Mouse (Mus musculus) spleen, postnatal 36 days (tissue): ENCODE measurements around the gene Tmem196.

Source experiments
- DNase-seq, 2 experiments: peaks; one replicate each; pipeline ENCODE4 v3.0.0; 2022; ENCODE audit warnings: low spot score in 2 of 2, mixed read lengths in 1 of 2

Tmem196 gene

GRCm38 (mm10) chr12:119945589-119946310 is at the start of gene Tmem196:
Gene Tmem196, plus strand, starts transcription at chr12:119945822.
- no peak for DNase-seq

GRCm38 (mm10) chr12:119946311-119946692 is 680 bp downstream of the Tmem196 start:
- DNase-seq: no peak

- DNase-seq: no peak
Observed at GRCm38 (mm10) chr12:119957041-119957440, 11.4 kb downstream of the Tmem196 start.

- DNase-seq: no peak
Observed at GRCm38 (mm10) chr12:119960730-119961129, 15.1 kb downstream of the Tmem196 start.

- no peak for DNase-seq
Observed at GRCm38 (mm10) chr12:119965373-119965772, 19.8 kb downstream of the Tmem196 start.

GRCm38 (mm10) chr12:119970068-119970467 is 24.4 kb downstream of the Tmem196 start:
- DNase-seq: no peak

- DNase-seq: peak in 1 of 2 experiments; percentile 2
Observed at GRCm38 (mm10) chr12:119981731-119982130, 36.1 kb downstream of the Tmem196 start.

- DNase-seq: no peak
Observed at GRCm38 (mm10) chr12:119998267-119998666, 52.6 kb downstream of the Tmem196 start.

GRCm38 (mm10) chr12:120004280-120004679 is 58.7 kb downstream of the Tmem196 start:
- no peak for DNase-seq

GRCm38 (mm10) chr12:120014768-120015167 is 69.1 kb downstream of the Tmem196 start:
- no peak for DNase-seq

- DNase-seq: no peak
Observed at GRCm38 (mm10) chr12:120015201-120015600, 69.6 kb downstream of the Tmem196 start.

- DNase-seq: peak; percentile 85 to 88
Observed at GRCm38 (mm10) chr12:120028089-120028959, 82.7 kb downstream of the Tmem196 start.
